Mouse (Mus musculus) 416B (cell line): ENCODE measurements around the gene Zfp993.
"Not testable (repeated sequence)": the region's sequence is repeated elsewhere in the genome, so short reads cannot be mapped to it uniquely, and the experiment has no call there.

Source experiments
- DNase-seq: peaks from one replicate; pipeline ENCODE4 v3.0.0; 2011; ENCODE audit warnings: low read depth

Zfp993 gene

DNA sequence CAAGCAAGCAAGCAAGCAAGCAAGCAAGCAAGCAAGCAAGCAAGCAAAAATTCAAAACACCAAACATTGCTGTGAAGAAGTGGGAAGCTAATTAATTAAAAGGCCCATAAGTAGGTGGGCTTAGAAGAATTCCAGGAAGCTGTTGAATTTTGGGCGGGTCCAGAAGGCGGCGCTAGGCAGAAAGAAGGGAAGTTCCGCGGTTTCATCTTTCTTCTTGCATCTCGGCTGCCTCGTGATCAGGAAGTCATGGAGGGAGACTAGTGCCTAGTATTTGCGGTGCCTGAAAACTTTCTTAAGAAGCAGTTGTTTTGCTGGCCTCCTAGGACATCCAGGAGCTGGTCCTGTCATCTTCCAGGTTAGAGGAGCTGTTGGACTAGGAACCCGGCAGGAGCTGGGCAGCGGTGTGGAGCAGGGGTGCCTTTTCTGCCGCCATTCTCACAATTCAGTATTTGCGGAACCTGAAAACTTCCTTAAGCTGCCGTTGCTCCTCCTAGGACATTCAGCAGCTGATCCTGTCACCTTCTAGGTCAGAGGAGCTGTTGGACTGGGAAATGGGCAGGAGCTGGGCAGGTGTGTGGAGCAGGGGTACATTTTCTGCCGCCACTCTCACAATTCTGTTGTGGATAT is at the start of gene Zfp993:
Gene Zfp993, plus strand, starts transcription at position 188 of the 627 bp plus-strand sequence.
- DNase-seq, result not testable (repeated sequence)

DNA sequence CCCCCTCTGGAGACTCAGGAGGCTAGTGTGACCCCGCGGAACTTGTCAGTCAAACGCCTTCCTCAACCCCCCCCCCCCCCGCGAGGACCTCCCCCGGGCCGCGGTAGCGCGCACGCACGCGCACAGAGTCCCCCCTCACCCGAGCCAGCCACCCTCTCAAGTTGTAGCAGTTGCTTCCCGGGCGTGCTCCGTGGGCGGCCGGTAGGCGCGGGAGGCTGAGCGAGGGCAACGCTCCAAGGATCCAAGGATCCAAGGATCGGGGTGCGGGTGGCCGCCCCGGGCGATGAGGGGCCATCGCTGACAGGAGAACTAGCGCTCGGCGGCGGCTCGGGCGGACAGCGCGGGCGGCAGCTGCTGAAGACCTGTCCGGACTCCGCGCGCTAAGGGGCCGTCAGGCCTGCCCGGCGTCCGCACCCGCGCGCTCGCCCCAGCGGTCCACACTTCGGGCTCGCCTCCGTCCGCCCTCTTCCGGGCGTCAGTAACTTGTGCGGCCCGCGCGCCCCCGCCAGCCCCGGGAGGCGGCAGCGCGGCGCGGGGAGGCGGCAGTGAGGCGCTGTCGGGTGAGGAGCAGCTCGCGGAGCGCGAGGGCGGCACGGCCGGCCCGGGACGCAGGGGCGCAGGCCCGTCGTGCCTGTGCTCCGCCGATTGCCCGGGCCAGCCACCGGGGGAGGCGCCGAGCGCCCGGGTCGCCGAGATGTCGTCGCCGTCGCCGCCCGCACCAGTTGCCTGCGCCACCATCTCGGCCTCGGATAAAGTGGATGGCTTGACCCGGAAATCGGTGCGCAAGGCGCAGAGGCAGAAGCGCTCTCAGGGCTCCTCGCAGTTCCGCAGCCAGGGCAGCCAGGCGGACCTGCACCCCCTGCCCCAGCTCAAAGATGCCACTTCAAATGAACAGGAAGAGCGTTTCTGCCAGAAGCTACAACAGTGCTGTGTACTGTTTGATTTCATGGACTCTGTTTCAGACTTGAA is 30.6 kb upstream of the Zfp993 start:
- not testable (repeated sequence) for DNase-seq

GRCm38 (mm10) chr4:146603578-146604399 is 7.0 kb upstream of the Zfp993 start:
- DNase-seq, result not testable (repeated sequence)

GRCm38 (mm10) chr4:146644367-146644766 is 33.6 kb downstream of the Zfp993 start:
- DNase-seq, result not testable (repeated sequence)

DNA sequence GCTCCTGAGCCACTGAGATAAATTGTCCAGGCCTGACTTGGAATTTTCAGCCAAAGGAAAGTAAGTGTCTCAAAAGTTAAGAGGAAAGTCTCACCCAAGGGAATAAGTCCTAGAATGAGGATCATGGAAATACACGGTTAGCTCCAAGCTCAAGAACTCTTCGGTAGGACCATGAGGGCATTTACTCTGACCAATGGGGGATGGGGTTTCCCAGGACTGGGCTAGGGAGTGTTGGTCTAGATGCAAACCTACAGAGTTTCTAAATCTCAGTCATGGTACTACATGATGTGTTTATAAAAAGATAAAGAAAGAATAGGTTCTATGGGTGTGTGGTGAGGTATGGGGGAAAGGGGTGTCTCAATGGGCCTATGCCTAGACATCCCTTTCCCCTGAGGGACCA is 38.9 kb downstream of the Zfp993 start:
- not testable (repeated sequence) for DNase-seq

- DNase-seq, result not testable (repeated sequence)
These were observed 39.4 kb downstream of the Zfp993 start for GRCm38 (mm10) chr4:146650115-146650514.

GRCm38 (mm10) chr4:146650639-146651038 is 39.9 kb downstream of the Zfp993 start:
- DNase-seq, result not testable (repeated sequence)
